Mouse (Mus musculus) midbrain, postnatal 0 days (tissue): ENCODE data around the gene Tmf1. TPM values are rescaled to one million over a fixed set of nuclear protein-coding genes. Genes with fewer than 3 reads are reported as not detected.

ENCODE experiments used
- ATAC-seq: fragments of 200-750 bp; cut with Nextera tagmentation; 2 replicates; pipeline ENCODE4 v1.8.0; 2017; ENCODE audit warnings: moderate number of reproducible peaks, mild to moderate bottlenecking, moderate TSS enrichment, moderate library complexity; ENCODE audit not compliant: low FRiP score
- DNase-seq: peaks from one replicate; pipeline ENCODE4 v3.0.0-alpha.2; 2015; ENCODE audit warnings: low spot score
- H3K27ac ChIP-seq: fragments of 300-500 bp; sonication (generic); 2 replicates; pipeline ENCODE4 v1.5.1; 2014; ENCODE audit warnings: low read depth, mild to moderate bottlenecking, low read length, mixed read lengths
- H3K27me3 ChIP-seq: fragments of 300-500 bp; sonication (generic); 2 replicates; pipeline ENCODE4 v1.6.1; 2014; ENCODE audit warnings: low read length, control low read depth, mixed read lengths; ENCODE audit not compliant: insufficient read depth
- H3K36me3 ChIP-seq: fragments of 300-500 bp; sonication (generic); 2 replicates; pipeline ENCODE4 v1.6.1; 2014; ENCODE audit warnings: low read length, control low read depth, mixed read lengths; ENCODE audit not compliant: insufficient read depth
- H3K4me1 ChIP-seq: fragments of 300-500 bp; sonication (generic); 2 replicates; pipeline ENCODE4 v1.6.1; 2014; ENCODE audit warnings: mild to moderate bottlenecking, control low read depth, antibody characterized with exemption, low read length, mixed read lengths; ENCODE audit not compliant: insufficient read depth
- H3K4me2 ChIP-seq: fragments of 300-500 bp; sonication (generic); 2 replicates; pipeline ENCODE4 v1.6.1; 2014; ENCODE audit warnings: low read depth, mild to moderate bottlenecking, low read length, mixed read lengths; ENCODE audit not compliant: poor library complexity, severe bottlenecking
- H3K4me3 ChIP-seq: fragments of 300-500 bp; sonication (generic); 2 replicates; pipeline ENCODE4 v1.5.1; 2014; ENCODE audit warnings: low read depth, mild to moderate bottlenecking, low read length, moderate library complexity
- H3K9ac ChIP-seq: fragments of 300-500 bp; sonication (generic); replicated peaks from 2 replicates; pipeline ENCODE4 v1.6.1; 2014; ENCODE audit warnings: mild to moderate bottlenecking, low read length, moderate library complexity, mixed read lengths; ENCODE audit not compliant: poor library complexity, severe bottlenecking
- H3K9me3 ChIP-seq: fragments of 300-500 bp; sonication (generic); 2 replicates; pipeline ENCODE4 v1.6.1; 2016; ENCODE audit warnings: low read length, control low read depth
- CTCF ChIP-seq: IDR thresholded peaks from 2 replicates; pipeline ENCODE4 v1.5.1; 2016; ENCODE audit warnings: antibody characterized with exemption, mild to moderate bottlenecking
- WGBS: fragments of 180-500 bp; shearing (Covaris S2); extraction: QIAGEN DNeasy Blood & Tissue Kit; methylation state at CpG from one replicate; pipeline ENCODE4 v1.1.7; 2014; 5-methylcytosine and 5-hydroxymethylcytosine counted together
- polyA plus RNA-seq: library from polyadenylated mRNA; unstranded; fragments of >200 nt; fragmentation: Nextera tagmentation; extraction: Ambion mirVana; gene quantifications from 2 replicates; pipeline ENCODE4 v1.2.1, GENCODE M21; 2015
- total RNA-seq: library from RNA; depleted of rRNA; stranded (reverse); fragments of >200 nt; gene quantifications from 2 replicates; pipeline ENCODE4 v1.2.3, GENCODE M21; 2014

The Tmf1 gene
- total and polyA plus RNA-seq, 2 experiments from 2014 or later, result 23.4 to 51.4 TPM

DNA sequence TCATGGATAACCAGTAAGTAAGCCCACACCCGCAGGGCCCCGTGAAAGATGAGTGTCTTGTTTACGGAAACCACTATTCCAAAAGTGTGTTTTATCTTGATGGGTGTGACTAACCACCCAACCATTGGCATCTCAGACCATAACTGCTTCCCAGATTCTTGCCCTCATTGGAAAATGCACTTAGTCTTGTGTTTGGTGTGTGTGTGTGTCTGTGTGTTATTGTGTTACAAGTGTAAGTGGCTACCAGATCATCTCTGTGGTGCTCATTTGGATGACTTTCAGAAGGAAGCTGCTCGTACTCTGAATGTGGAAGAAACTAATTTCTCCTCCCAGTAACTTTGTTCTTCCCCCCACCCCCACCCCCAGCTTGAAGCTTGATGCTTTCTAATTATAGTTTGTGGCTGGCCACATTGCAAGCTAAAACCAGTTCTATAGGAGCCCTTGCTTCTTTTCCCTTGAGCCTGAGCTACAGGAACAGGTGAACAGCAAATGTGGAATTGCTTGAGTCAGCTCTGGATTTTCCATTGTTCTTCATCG is 44.1 kb upstream of the Tmf1 start:
- 77% methylated on average over 5 of the region's 5 CpGs for WGBS
- ATAC-seq (no peak), DNase-seq (no peak)
- Histone ChIP-seq H3K9ac (no peak overlapping the region), H3K27ac (no peak overlapping the region), H3K4me3 (no peak overlapping the region), H3K9me3 (no peaks in the 10 kb centered on the region), H3K4me2 (no peak overlapping the region), H3K4me1 (no peaks in the 10 kb centered on the region), H3K36me3 (no peaks in the 10 kb centered on the region), H3K27me3 (no peaks in the 10 kb centered on the region)
- TF ChIP-seq CTCF, result no peak

DNA sequence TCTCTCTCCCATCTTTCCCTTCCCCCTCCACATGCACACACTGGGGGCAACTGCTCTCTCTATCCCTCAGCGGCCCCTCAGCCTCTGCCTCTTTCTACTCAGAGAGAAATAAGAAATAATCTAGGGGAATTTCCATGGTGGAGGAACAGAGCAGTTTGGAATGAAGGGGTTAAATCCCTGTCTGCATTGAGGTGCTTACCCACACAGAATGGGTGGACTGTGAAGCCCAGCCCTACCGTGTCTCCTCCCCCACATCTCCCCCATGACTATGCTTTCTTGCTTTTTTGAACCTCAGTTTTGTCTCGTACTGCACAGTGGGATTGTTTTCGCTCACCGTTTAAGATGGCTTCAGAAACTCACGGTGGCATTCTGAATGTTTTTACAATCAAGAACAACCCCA is 43.4 kb upstream of the Tmf1 start:
- Histone ChIP-seq H3K4me2 (no peak overlapping the region), H3K4me3 (no peak overlapping the region), H3K27ac (no peak overlapping the region), H3K9ac (no peak overlapping the region), H3K9me3 (no peaks in the 10 kb centered on the region), H3K36me3 (no peaks in the 10 kb centered on the region), H3K4me1 (no peaks in the 10 kb centered on the region), H3K27me3 (no peaks in the 10 kb centered on the region)
- 49% methylated on average over 6 of the region's 6 CpGs for WGBS
- no peak for ATAC-seq
- TF ChIP-seq CTCF, result no peak
- DNase-seq, result no peak

DNA sequence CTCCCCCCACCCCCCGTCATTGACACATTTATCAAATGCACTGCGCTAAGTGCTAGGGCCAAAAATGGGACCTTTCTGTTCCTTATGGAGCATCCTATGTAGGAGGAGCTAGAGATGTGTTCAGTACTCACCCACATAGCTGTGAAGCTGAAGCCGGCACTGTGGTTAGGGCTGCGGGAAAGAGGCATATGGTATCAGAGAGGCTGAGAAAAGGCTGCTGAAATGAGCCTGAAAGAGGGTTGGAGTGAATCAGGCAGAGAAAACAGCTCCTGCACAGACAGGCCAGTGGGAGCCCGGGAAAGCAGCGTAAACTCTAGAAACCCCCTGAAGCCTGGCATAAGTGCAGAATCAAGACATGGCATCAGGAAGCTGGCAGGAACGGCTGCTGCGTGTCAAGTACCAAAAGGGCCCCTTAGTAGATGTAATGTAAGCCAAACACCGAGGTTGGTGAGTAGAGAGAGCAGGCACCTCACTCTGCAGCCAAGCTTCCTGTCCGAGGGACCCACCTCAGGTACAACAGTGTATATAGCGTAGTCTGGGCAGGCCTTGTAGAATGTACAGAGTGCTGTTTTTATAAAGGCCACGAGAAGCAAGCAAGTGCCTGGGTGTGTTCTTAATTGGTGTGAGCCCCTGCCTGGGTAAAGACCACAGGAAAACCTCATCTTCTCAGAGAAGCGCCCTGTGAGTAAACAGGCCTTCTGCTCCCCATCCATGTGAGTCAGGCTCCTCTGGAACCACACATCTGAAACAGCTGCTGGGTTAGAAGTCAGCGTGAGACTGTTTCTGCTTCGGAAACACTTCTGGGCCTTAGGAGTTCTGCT is 42.5 kb upstream of the Tmf1 start:
- no peak for TF ChIP-seq CTCF
- Histone ChIP-seq H3K4me1 (no peaks in the 10 kb centered on the region), H3K36me3 (no peaks in the 10 kb centered on the region), H3K27me3 (no peaks in the 10 kb centered on the region), H3K4me2 (no peak overlapping the region), H3K9me3 (no peaks in the 10 kb centered on the region), H3K4me3 (no peak overlapping the region), H3K9ac (no peak overlapping the region), H3K27ac (no peak overlapping the region)
- DNase-seq, result no peak
- no peak for ATAC-seq
- 70% methylated on average over 15 of the region's 15 CpGs for WGBS

DNA sequence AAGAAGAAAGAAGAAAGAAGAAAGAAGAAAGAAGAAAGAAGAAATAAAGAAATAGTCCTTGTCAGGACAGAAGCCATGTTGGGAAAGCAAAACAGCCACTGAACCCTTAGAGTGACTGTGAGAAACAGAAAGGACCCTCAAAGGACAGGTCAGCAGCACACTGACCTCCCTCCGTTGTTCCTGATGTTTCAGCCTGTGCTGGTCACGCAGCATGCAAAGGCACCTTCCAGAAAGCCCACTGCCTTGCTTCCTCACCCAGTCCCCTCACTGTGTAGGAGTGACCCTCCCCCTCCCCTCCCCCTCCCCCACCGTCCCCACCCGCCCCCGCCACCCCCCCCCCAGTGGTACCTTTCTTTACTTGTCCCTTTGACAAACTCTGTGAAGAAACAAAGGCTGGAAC is 41.8 kb upstream of the Tmf1 start:
- ATAC-seq, result no peak
- Histone ChIP-seq H3K9me3 (no peaks in the 10 kb centered on the region), H3K36me3 (no peaks in the 10 kb centered on the region), H3K27me3 (no peaks in the 10 kb centered on the region), H3K4me3 (no peak overlapping the region), H3K4me2 (no peak overlapping the region), H3K27ac (no peak overlapping the region), H3K4me1 (no peaks in the 10 kb centered on the region), H3K9ac (no peak overlapping the region)
- WGBS, result 62% methylated on average over 5 of the region's 5 CpGs
- TF ChIP-seq CTCF, result no peak
- DNase-seq, result no peak

DNA sequence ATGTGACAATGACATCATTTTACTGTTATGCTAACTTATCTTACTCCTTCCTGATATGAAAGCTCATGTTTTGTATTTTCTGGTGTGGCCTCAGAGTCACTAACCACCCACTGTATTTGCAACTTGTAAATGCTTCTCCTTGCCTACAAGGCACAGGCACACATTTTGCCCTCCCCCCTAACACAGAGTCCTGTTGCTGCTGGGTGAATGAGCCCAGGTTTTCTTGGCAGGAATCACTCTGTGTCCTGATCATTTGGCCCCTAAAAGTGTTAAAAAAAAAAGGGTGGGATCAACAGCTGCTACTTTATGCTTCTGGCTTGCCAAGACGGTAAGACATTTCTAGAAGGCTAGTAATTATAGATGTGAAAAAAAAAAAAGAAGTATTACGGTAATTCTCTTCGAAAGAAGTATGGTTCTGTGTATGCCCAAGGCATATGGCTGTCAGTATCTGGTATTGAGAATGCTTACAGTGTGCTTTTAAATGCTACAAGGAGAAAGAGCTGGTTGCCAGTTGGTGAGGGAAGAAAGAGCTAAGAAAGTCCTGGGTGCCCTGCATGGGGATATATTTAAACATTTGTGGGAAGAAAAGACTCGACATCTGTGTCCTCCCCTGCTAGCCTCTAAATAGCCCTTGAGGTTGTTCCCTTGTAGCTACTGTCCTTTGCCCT is 37.4 kb upstream of the Tmf1 start:
- no peak for TF ChIP-seq CTCF
- H3K27me3 ChIP-seq, result no peaks in the 10 kb centered on the region
- no peak for ATAC-seq
- H3K4me2 ChIP-seq, result no peak overlapping the region
- no peak overlapping the region for H3K9ac ChIP-seq
- peaks cover 8% of the 10 kb centered on the region; the same call in 1 of the 2 replicates for H3K4me1 ChIP-seq
- no peak for DNase-seq
- no peaks in the 10 kb centered on the region for H3K9me3 ChIP-seq
- no peaks in the 10 kb centered on the region for H3K36me3 ChIP-seq
- WGBS, result 74% methylated on average over 4 of the region's 4 CpGs
- no peak overlapping the region for H3K4me3 ChIP-seq
- no peak overlapping the region for H3K27ac ChIP-seq

DNA sequence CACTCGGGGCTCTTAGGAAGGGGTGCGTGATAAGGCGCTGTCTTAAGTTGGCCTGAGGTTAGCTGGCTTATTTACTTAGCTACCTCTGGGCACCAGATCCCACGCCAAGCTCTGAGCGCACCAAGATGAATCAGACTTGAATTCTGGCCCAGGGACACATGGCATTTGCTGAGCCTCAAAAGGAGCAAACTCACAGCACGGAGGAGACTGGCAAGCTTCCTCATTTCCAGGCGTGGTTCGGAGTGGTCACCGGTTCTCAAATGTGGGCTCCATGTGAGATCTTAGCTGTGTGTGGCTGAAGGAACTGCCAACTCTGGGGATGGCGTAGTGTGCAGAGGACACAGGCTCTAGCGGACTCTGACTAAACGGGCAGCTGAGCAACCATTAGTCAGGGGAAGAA is 33.1 kb upstream of the Tmf1 start:
- H3K4me1 ChIP-seq, result peaks cover 8% of the 10 kb centered on the region; the same call in 1 of the 2 replicates
- 54% methylated on average over 12 of the region's 12 CpGs for WGBS
- H3K4me2 ChIP-seq, result peak overlapping the region; percentile 75
- no peaks in the 10 kb centered on the region for H3K9me3 ChIP-seq
- H3K9ac ChIP-seq, result peak overlapping the region; percentile 82; the same call in 1 of the 2 replicates
- no peak overlapping the region for H3K27ac ChIP-seq
- peak overlapping the region; percentile 67 for H3K4me3 ChIP-seq
- ATAC-seq (no peak), DNase-seq (peak; percentile 50)
- H3K27me3 ChIP-seq, result no peaks in the 10 kb centered on the region
- no peaks in the 10 kb centered on the region for H3K36me3 ChIP-seq
- no peak for TF ChIP-seq CTCF
